Mouse (Mus musculus) granulocyte monocyte progenitor cell, adult 5-6 weeks (primary cell): ENCODE results near the gene Hnrnph3. TPM values are rescaled to one million over a fixed set of nuclear protein-coding genes. Genes with fewer than 3 reads are reported as not detected.

Experiments used
- ATAC-seq: replicated peaks from 2 replicates; pipeline ENCODE4 v1.8.0; 2016; ENCODE audit warnings: mild to moderate bottlenecking, moderate TSS enrichment, inconsistent platforms; ENCODE audit not compliant: poor library complexity, severe bottlenecking
- total RNA-seq, 2 experiments: library from RNA; stranded (forward) in 1 of 2; stranded (reverse) in 1 of 2; fragments of 200-712, 200-1000 nt in 1 of 2; fragments of >200 nt in 1 of 2; fragmentation: Nextera tagmentation in 1 of 2; gene quantifications; 2 replicates each; pipeline ENCODE4 v1.2.3; 2014 to 2017

The Hnrnph3 gene
- total RNA-seq, 2 experiments from 2014 or later, result 34.0 to 64.1 TPM

- ATAC-seq, result no peak
Measured at GRCm38 (mm10) chr10:62993991-62994390, 30.0 kb downstream of the Hnrnph3 start.

- no peak for ATAC-seq
Measured at GRCm38 (mm10) chr10:62990636-62991035, 33.4 kb downstream of the Hnrnph3 start.

- peak; percentile 59; the same call in 1 of the 2 replicates for ATAC-seq
Measured at GRCm38 (mm10) chr10:62987341-62987740, 36.7 kb downstream of the Hnrnph3 start.

- ATAC-seq, result no peak
Measured at GRCm38 (mm10) chr10:62984495-62984894, 39.5 kb downstream of the Hnrnph3 start.

GRCm38 (mm10) chr10:62984072-62984471 is 39.9 kb downstream of the Hnrnph3 start:
- ATAC-seq, result peak; percentile 38; the same call in 1 of the 2 replicates

- ATAC-seq, result peak; percentile 76
Measured at GRCm38 (mm10) chr10:62980039-62980954, 43.7 kb downstream of the Hnrnph3 start, which contains the start of gene Rufy2. Gene Rufy2 (plus strand): TSS chr10:62980223.

- ATAC-seq, result no peak
Measured at GRCm38 (mm10) chr10:62979667-62980038, 44.4 kb downstream of the Hnrnph3 start.

- no peak for ATAC-seq
Measured at GRCm38 (mm10) chr10:62971821-62972220, 52.2 kb downstream of the Hnrnph3 start.

- no peak for ATAC-seq
Measured at GRCm38 (mm10) chr10:62966291-62966690, 57.7 kb downstream of the Hnrnph3 start.

GRCm38 (mm10) chr10:62965796-62966195 is 58.2 kb downstream of the Hnrnph3 start:
- ATAC-seq, result no peak

Other genes starting within 250 kb of the Hnrnph3 start
- 125 and 138 TPM in 2 replicates for gene Ccar1, start 231.9 kb downstream of the Hnrnph3 start, total RNA-seq (2014; fragmentation: Nextera tagmentation)
- gene Ccar1, start 231.9 kb downstream of the Hnrnph3 start, total RNA-seq (2017), result 103 and 105 TPM in 2 replicates
- 12.8 and 21.1 TPM in 2 replicates for gene Tet1, start 115.2 kb downstream of the Hnrnph3 start, total RNA-seq (2014; fragmentation: Nextera tagmentation)
- 7.5 and 8.6 TPM in 2 replicates for gene Tet1, start 115.2 kb downstream of the Hnrnph3 start, total RNA-seq (2017)
- 15.7 and 24.2 TPM in 2 replicates for gene Slc25a16, start 103.6 kb downstream of the Hnrnph3 start, total RNA-seq (2014; fragmentation: Nextera tagmentation)
- 17.6 and 19.0 TPM in 2 replicates for gene Slc25a16, start 103.6 kb downstream of the Hnrnph3 start, total RNA-seq (2017)
- 47.2 and 65.6 TPM in 2 replicates for gene Dna2, start 77.2 kb downstream of the Hnrnph3 start, total RNA-seq (2014; fragmentation: Nextera tagmentation)
- 49.5 and 51.2 TPM in 2 replicates for gene Dna2, start 77.2 kb downstream of the Hnrnph3 start, total RNA-seq (2017)
- gene Rufy2, start 44.0 kb downstream of the Hnrnph3 start, total RNA-seq (2014; fragmentation: Nextera tagmentation), result 4.0 and 9.5 TPM in 2 replicates
- 5.6 and 7.3 TPM in 2 replicates for gene Rufy2, start 44.0 kb downstream of the Hnrnph3 start, total RNA-seq (2017)
- gene Pbld2, start 98 bp upstream of the Hnrnph3 start, total RNA-seq (2014; fragmentation: Nextera tagmentation), result 0.34 TPM in 1 of 2 replicates, not detected in the other
- not detected in 2 replicates for gene Pbld2, start 98 bp upstream of the Hnrnph3 start, total RNA-seq (2017)
- not detected in 2 replicates for gene Pbld1, start 35.9 kb upstream of the Hnrnph3 start, total RNA-seq (2014; fragmentation: Nextera tagmentation)
- gene Pbld1, start 35.9 kb upstream of the Hnrnph3 start, total RNA-seq (2017), result not detected in 2 replicates
- gene Atoh7, start 75.4 kb upstream of the Hnrnph3 start, total RNA-seq (2014; fragmentation: Nextera tagmentation), result not detected in 2 replicates
- not detected in 2 replicates for gene Atoh7, start 75.4 kb upstream of the Hnrnph3 start, total RNA-seq (2017)
- not detected in 2 replicates for gene Mypn, start 179.7 kb upstream of the Hnrnph3 start, total RNA-seq (2014; fragmentation: Nextera tagmentation)
- gene Mypn, start 179.7 kb upstream of the Hnrnph3 start, total RNA-seq (2017), result not detected in 2 replicates
- gene Herc4, start 219.6 kb upstream of the Hnrnph3 start, total RNA-seq (2014; fragmentation: Nextera tagmentation), result 75.9 and 82.5 TPM in 2 replicates
- 61.3 and 65.0 TPM in 2 replicates for gene Herc4, start 219.6 kb upstream of the Hnrnph3 start, total RNA-seq (2017)